Mouse (Mus musculus): Measurements from ENCODE around the gene Kcnq2. TPM values are rescaled to one million over a fixed set of nuclear protein-coding genes. Genes with fewer than 3 reads are reported as not detected.

The Kcnq2 gene
- polyA plus RNA-seq, 1 experiment = 0.32 TPM

GRCm38 (mm10) chr2:181060127-181060526, 75.0 kb downstream of the Kcnq2 start:
- peak; percentile 54 for DNase-seq
- 21% methylated on average over 5 of the region's 5 CpGs for WGBS
- no peaks in the 10 kb centered on the region for H3K4me1 ChIP-seq (replicated peaks; ENCODE audit: control insufficient read depth, insufficient read depth, low read length)
- H3K27me3 ChIP-seq (ENCODE audit: control insufficient read depth, insufficient read depth, low read length) = no peaks in the 10 kb centered on the region
- no peak overlapping the region for H3K4me3 ChIP-seq (ENCODE audit: control insufficient read depth, insufficient read depth, low read length)
- TF ChIP-seq CTCF (IDR thresholded peaks at IDR 0.05; ENCODE audit: borderline replicate concordance, control insufficient read depth, extremely low read depth, insufficient read depth, low read length, poor library complexity) (no peak), POLR2A (IDR thresholded peaks at IDR 0.05; ENCODE audit: control insufficient read depth, extremely low read depth, insufficient read depth, low read length, poor library complexity) (no peak)
- H3K36me3 ChIP-seq (ENCODE audit: control insufficient read depth, insufficient read depth, low read length) = no peaks in the 10 kb centered on the region
- H3K27ac ChIP-seq (ENCODE audit: control insufficient read depth, insufficient read depth, low read length) = no peak overlapping the region

- 35% methylated on average over 3 of the region's 3 CpGs for WGBS
- TF ChIP-seq POLR2A (IDR thresholded peaks at IDR 0.05; ENCODE audit: control insufficient read depth, extremely low read depth, insufficient read depth, low read length, poor library complexity) (no peak), CTCF (IDR thresholded peaks at IDR 0.05; ENCODE audit: borderline replicate concordance, control insufficient read depth, extremely low read depth, insufficient read depth, low read length, poor library complexity) (no peak)
- no peaks in the 10 kb centered on the region for H3K27me3 ChIP-seq (ENCODE audit: control insufficient read depth, insufficient read depth, low read length)
- no peaks in the 10 kb centered on the region for H3K4me1 ChIP-seq (replicated peaks; ENCODE audit: control insufficient read depth, insufficient read depth, low read length)
- DNase-seq = no peak
- H3K4me3 ChIP-seq (ENCODE audit: control insufficient read depth, insufficient read depth, low read length) = no peak overlapping the region
- H3K36me3 ChIP-seq (ENCODE audit: control insufficient read depth, insufficient read depth, low read length) = no peaks in the 10 kb centered on the region
- no peak overlapping the region for H3K27ac ChIP-seq (ENCODE audit: control insufficient read depth, insufficient read depth, low read length)
Measured at GRCm38 (mm10) chr2:181058193-181058592, 76.9 kb downstream of the Kcnq2 start.

- Histone ChIP-seq H3K4me1 (replicated peaks; ENCODE audit: control insufficient read depth, insufficient read depth, low read length) (no peaks in the 10 kb centered on the region), H3K36me3 (ENCODE audit: control insufficient read depth, insufficient read depth, low read length) (no peaks in the 10 kb centered on the region), H3K27ac (ENCODE audit: control insufficient read depth, insufficient read depth, low read length) (no peak overlapping the region), H3K4me3 (ENCODE audit: control insufficient read depth, insufficient read depth, low read length) (no peak overlapping the region), H3K27me3 (ENCODE audit: control insufficient read depth, insufficient read depth, low read length) (no peaks in the 10 kb centered on the region)
- no peak for TF ChIP-seq CTCF (IDR thresholded peaks at IDR 0.05; ENCODE audit: borderline replicate concordance, control insufficient read depth, extremely low read depth, insufficient read depth, low read length, poor library complexity)
- TF ChIP-seq POLR2A (IDR thresholded peaks at IDR 0.05; ENCODE audit: control insufficient read depth, extremely low read depth, insufficient read depth, low read length, poor library complexity) = no peak
- no peak for DNase-seq
- 66% methylated on average over 8 of the region's 8 CpGs for WGBS
Measured at GRCm38 (mm10) chr2:181057341-181057740, 77.8 kb downstream of the Kcnq2 start.

DNA sequence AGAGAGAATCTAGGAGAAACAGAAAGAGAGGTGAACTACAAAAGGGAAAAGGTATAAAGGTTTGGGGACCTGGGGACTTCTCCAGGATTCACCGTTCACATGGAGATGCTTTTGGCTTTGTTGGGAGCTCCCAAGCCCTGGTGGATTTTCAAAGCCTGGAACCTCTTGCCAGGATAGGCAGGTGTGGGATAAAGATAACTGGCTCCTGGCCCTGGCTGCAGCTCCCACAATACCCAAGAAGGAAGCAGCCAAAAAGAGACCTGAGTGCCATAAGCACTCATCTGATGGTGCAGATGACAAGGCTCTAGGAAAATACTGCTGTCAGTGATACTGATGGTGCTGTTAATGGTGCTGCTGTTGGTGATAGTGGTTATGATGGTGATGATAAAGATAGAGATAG, 82.9 kb downstream of the Kcnq2 start:
- no peaks in the 10 kb centered on the region for H3K27me3 ChIP-seq (ENCODE audit: control insufficient read depth, insufficient read depth, low read length)
- no peak for DNase-seq
- TF ChIP-seq POLR2A (IDR thresholded peaks at IDR 0.05; ENCODE audit: control insufficient read depth, extremely low read depth, insufficient read depth, low read length, poor library complexity) = no peak
- TF ChIP-seq CTCF (IDR thresholded peaks at IDR 0.05; ENCODE audit: borderline replicate concordance, control insufficient read depth, extremely low read depth, insufficient read depth, low read length, poor library complexity) = no peak

GRCm38 (mm10) chr2:181048986-181049385, 86.1 kb downstream of the Kcnq2 start:
- Histone ChIP-seq H3K27me3 (ENCODE audit: control insufficient read depth, insufficient read depth, low read length) (no peaks in the 10 kb centered on the region), H3K27ac (ENCODE audit: control insufficient read depth, insufficient read depth, low read length) (no peak overlapping the region), H3K4me3 (ENCODE audit: control insufficient read depth, insufficient read depth, low read length) (no peak overlapping the region), H3K36me3 (ENCODE audit: control insufficient read depth, insufficient read depth, low read length) (no peaks in the 10 kb centered on the region), H3K4me1 (replicated peaks; ENCODE audit: control insufficient read depth, insufficient read depth, low read length) (no peaks in the 10 kb centered on the region)
- WGBS = 86% methylated on average over 9 of the region's 9 CpGs
- no peak for DNase-seq
- TF ChIP-seq CTCF (IDR thresholded peaks at IDR 0.05; ENCODE audit: borderline replicate concordance, control insufficient read depth, extremely low read depth, insufficient read depth, low read length, poor library complexity) (no peak), POLR2A (IDR thresholded peaks at IDR 0.05; ENCODE audit: control insufficient read depth, extremely low read depth, insufficient read depth, low read length, poor library complexity) (no peak)

More for the DNA sequence above, 82.9 kb downstream of the Kcnq2 start:
- H3K4me1 ChIP-seq (replicated peaks; ENCODE audit: control insufficient read depth, insufficient read depth, low read length) = no peaks in the 10 kb centered on the region
- WGBS = 85% methylated on average over 1 of the region's 1 CpGs
- H3K36me3 ChIP-seq (ENCODE audit: control insufficient read depth, insufficient read depth, low read length) = no peaks in the 10 kb centered on the region
- H3K27ac ChIP-seq (ENCODE audit: control insufficient read depth, insufficient read depth, low read length) = no peak overlapping the region
- no peak overlapping the region for H3K4me3 ChIP-seq (ENCODE audit: control insufficient read depth, insufficient read depth, low read length)

DNA sequence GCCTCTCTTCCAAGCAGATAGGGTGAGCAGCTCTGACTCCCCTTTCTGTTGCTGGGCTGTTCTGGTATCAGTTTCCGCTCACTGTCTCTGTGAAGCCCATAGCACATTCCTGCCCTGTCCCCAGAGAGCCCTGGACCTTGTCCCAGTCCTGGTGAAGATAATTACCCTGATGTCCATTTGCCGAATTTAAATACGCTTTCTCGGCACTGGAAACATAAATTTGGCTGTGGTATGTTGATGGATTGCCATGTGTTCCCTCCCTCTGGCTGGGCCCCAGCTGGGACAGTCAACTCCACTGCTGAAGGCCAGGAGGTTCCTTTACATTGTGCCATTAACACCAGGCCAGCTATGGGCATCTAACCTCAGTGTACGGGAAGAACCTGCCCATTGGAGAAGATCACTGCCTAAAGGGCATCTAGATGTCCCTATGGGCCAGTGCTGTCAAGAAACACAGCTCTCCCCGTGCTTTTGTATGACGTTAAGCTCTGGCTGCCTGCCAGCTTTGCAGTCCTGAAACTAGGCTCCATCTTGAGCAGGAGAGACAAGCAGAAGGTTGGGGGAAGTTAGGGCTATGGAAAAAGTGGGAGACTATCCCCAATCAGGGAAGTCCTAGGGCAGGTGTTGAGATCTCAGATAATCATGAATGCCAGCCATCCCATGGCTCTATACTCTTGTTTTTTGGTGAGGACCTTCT, 86.7 kb downstream of the Kcnq2 start:
- no peaks in the 10 kb centered on the region for H3K36me3 ChIP-seq (ENCODE audit: control insufficient read depth, insufficient read depth, low read length)
- TF ChIP-seq CTCF (IDR thresholded peaks at IDR 0.05; ENCODE audit: borderline replicate concordance, control insufficient read depth, extremely low read depth, insufficient read depth, low read length, poor library complexity) (no peak), POLR2A (IDR thresholded peaks at IDR 0.05; ENCODE audit: control insufficient read depth, extremely low read depth, insufficient read depth, low read length, poor library complexity) (no peak)
- H3K27ac ChIP-seq (ENCODE audit: control insufficient read depth, insufficient read depth, low read length) = no peak overlapping the region
- H3K27me3 ChIP-seq (ENCODE audit: control insufficient read depth, insufficient read depth, low read length) = no peaks in the 10 kb centered on the region
- H3K4me3 ChIP-seq (ENCODE audit: control insufficient read depth, insufficient read depth, low read length) = no peak overlapping the region
- 75% methylated on average over 7 of the region's 7 CpGs for WGBS
- DNase-seq = no peak
- H3K4me1 ChIP-seq (replicated peaks; ENCODE audit: control insufficient read depth, insufficient read depth, low read length) = no peaks in the 10 kb centered on the region
